Mouse (Mus musculus): ENCODE measurements around the gene Ddx5. TPM values are rescaled to one million over a fixed set of nuclear protein-coding genes. Genes with fewer than 3 reads are reported as not detected.

Ddx5 gene
- total and polyA plus RNA-seq, 3 experiments, result 202 to 354 (median 328) TPM

DNA sequence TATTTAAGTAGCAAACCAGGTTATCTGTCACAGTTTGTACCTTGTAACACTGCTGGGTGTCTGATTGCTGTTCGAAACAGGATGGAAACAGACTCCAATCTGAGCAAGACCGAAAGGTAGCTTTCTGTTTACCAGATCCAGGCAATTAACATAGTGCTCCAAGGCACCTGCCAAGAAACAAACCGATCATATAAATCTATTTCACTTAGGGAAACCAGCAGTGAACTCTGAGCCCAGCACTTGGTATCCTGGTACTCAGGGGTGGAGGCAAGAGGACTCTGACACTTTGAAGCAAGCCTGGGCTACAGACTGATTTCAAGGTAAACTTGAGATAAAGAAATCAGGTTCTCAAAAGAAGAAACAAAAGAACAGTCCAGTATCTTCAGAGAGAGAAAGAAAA lies 11.6 kb downstream of the Ddx5 start:
- Histone ChIP-seq H3K27ac (no peak overlapping the region), H3K36me3 (ENCODE audit: control insufficient read depth, insufficient read depth, low read length) (peaks cover 24% of the 10 kb centered on the region), H3K27me3 (ENCODE audit: control insufficient read depth, insufficient read depth, low read length) (no peaks in the 10 kb centered on the region), H3K79me2 (replicated peaks; ENCODE audit: control insufficient read depth, insufficient read depth, low read length) (no peaks in the 10 kb centered on the region), H3K4me3 (no peak overlapping the region), H3K4me1 (ENCODE audit: control insufficient read depth, insufficient read depth, low read length) (peaks cover 3% of the 10 kb centered on the region; the same call in 1 of the 2 replicates), H3K9ac (ENCODE audit: low read depth, low read length) (no peak overlapping the region)
- no peak for DNase-seq
- TF ChIP-seq CTCF (IDR thresholded peaks at IDR 0.05) (no peak), POLR2A (IDR thresholded peaks at IDR 0.05; ENCODE audit: insufficient read depth, low read depth, low read length) (no peak), EP300 (IDR thresholded peaks at IDR 0.05; ENCODE audit: insufficient read depth, low read depth, low read length) (no peak)
- intact Hi-C loops (cut with DNase I), result no loop called here
- WGBS, result 92% methylated on average over 3 of the region's 3 CpGs

DNA sequence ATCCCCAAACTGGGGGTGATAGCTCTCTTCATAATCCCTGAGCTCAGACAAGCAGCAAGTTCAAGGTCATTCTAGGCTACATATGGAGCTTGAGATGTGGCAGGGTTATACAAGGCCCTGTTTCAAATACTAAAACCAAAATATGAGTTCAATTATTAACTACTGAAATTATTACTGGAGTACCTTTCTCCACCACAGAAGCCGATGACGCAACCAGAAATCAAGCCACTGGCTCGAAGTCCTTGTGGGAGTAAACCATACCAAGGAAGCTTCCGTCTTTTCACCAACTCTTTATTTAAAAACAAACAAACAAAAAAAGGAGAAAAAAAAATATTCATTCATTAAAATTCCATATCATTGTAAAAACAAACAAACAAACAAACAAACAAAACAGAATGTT lies 12.0 kb downstream of the Ddx5 start:
- 88% methylated on average over 4 of the region's 4 CpGs for WGBS
- TF ChIP-seq POLR2A (IDR thresholded peaks at IDR 0.05; ENCODE audit: insufficient read depth, low read depth, low read length) (no peak), CTCF (IDR thresholded peaks at IDR 0.05) (no peak), EP300 (IDR thresholded peaks at IDR 0.05; ENCODE audit: insufficient read depth, low read depth, low read length) (no peak)
- Histone ChIP-seq H3K27me3 (ENCODE audit: control insufficient read depth, insufficient read depth, low read length) (no peaks in the 10 kb centered on the region), H3K4me1 (ENCODE audit: control insufficient read depth, insufficient read depth, low read length) (peaks cover 3% of the 10 kb centered on the region; the same call in 1 of the 2 replicates), H3K79me2 (replicated peaks; ENCODE audit: control insufficient read depth, insufficient read depth, low read length) (no peaks in the 10 kb centered on the region), H3K27ac (no peak overlapping the region), H3K9ac (ENCODE audit: low read depth, low read length) (no peak overlapping the region), H3K4me3 (no peak overlapping the region), H3K36me3 (ENCODE audit: control insufficient read depth, insufficient read depth, low read length) (peaks cover 20% of the 10 kb centered on the region)
- intact Hi-C loops (cut with DNase I), result no loop called here
- DNase-seq, result no peak

DNA sequence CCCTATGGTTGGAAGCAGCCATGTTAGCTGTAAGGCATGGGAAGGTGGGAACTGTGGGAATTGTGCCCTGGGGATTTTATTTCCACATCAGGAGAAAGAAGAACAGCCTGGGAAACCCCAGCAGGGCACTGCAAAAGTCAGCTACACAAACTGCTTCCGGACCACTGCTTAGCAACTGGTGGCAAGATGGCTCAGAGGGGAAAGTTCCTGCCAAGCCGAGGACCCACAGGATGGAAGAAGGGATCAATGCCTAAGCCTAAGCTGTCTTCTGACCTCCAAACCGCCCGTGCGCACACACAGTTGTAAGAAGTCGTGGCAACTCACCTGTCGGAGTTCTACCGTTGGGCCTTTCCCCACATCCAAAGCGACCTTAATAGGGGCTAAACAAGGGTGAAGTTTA lies 15.9 kb downstream of the Ddx5 start:
- no peak overlapping the region for H3K27ac ChIP-seq
- no peak for TF ChIP-seq CTCF (IDR thresholded peaks at IDR 0.05)
- no peaks in the 10 kb centered on the region for H3K4me1 ChIP-seq (ENCODE audit: control insufficient read depth, insufficient read depth, low read length)
- intact Hi-C loops (cut with DNase I), result no loop called here
- H3K36me3 ChIP-seq (ENCODE audit: control insufficient read depth, insufficient read depth, low read length), result peaks cover 2% of the 10 kb centered on the region
- no peaks in the 10 kb centered on the region for H3K27me3 ChIP-seq (ENCODE audit: control insufficient read depth, insufficient read depth, low read length)
- no peaks in the 10 kb centered on the region for H3K79me2 ChIP-seq (replicated peaks; ENCODE audit: control insufficient read depth, insufficient read depth, low read length)
- WGBS, result 93% methylated on average over 9 of the region's 9 CpGs
- H3K4me3 ChIP-seq, result no peak overlapping the region
- no peak overlapping the region for H3K9ac ChIP-seq (ENCODE audit: low read depth, low read length)
- DNase-seq, result no peak

DNA sequence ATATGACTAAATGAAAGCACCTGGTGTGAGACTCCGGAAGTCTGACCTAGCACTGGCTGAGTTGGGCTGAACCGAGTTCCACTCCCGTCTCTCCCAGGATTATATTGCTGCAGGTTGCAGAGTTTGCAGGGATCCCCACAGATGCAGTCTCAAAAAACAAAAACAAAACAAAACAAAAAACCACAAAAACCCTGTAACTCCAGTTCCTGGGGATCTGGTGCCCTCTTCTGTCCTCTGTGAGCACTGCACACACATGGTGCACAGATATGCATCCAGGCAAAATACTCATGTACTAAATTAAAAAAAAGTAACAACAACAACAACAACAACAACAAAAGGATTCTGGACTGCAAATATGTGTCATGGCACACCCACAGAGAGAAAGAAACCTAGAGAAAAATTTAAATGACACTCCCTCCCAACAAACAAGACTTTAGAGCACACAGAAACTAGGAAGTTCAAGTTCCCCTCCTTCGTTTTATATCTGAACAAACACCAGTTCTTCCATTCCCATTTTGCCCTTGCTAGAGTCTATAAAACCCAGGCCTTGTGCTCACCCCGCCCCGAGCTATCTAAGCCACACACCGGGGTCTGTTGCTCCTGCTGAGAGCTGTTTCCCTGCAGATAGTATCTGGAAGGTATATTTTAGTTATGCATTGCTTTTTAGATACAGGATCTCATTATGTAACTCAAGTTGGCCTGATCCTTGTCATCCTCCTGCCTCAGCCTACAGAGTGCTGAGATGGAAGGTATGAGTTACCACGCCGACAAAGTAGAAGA lies 18.6 kb downstream of the Ddx5 start:
- Histone ChIP-seq H3K27ac (no peak overlapping the region), H3K27me3 (ENCODE audit: control insufficient read depth, insufficient read depth, low read length) (no peaks in the 10 kb centered on the region), H3K4me3 (no peak overlapping the region), H3K36me3 (ENCODE audit: control insufficient read depth, insufficient read depth, low read length) (no peaks in the 10 kb centered on the region; the same call in 1 of the 2 replicates), H3K4me1 (ENCODE audit: control insufficient read depth, insufficient read depth, low read length) (no peaks in the 10 kb centered on the region), H3K79me2 (replicated peaks; ENCODE audit: control insufficient read depth, insufficient read depth, low read length) (no peaks in the 10 kb centered on the region), H3K9ac (ENCODE audit: low read depth, low read length) (no peak overlapping the region)
- intact Hi-C loops (cut with DNase I), result no loop called here
- WGBS, result 96% methylated on average over 9 of the region's 9 CpGs
- peak in 1 of 2 experiments; percentile 18 for DNase-seq
- TF ChIP-seq CTCF (IDR thresholded peaks at IDR 0.05) (peak; percentile 51), EP300 (IDR thresholded peaks at IDR 0.05; ENCODE audit: insufficient read depth, low read depth, low read length) (no peak), POLR2A (IDR thresholded peaks at IDR 0.05; ENCODE audit: insufficient read depth, low read depth, low read length) (no peak)

DNA sequence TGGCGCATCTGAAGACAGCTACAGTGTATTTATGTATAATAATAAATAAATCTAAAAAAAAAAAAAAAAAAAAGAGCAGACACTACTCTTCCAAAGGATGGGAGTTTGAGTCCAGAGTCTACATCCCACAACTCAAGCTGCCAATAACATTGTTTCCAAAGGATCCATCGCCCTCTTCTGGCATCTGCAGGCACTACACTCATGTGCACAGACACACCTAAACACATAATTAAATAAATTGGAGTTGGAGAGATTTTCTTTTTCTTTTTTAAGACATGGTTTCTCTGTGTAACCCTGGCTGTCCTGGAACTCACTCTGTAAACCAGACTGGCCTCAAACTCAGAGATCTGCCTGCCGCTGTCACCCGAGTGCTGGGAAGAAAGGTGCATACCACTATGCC lies 21.5 kb downstream of the Ddx5 start:
- intact Hi-C loops (cut with DNase I), result no loop called here
- Histone ChIP-seq H3K27me3 (ENCODE audit: control insufficient read depth, insufficient read depth, low read length) (no peaks in the 10 kb centered on the region), H3K36me3 (ENCODE audit: control insufficient read depth, insufficient read depth, low read length) (no peaks in the 10 kb centered on the region; the same call in 1 of the 2 replicates), H3K4me1 (ENCODE audit: control insufficient read depth, insufficient read depth, low read length) (no peaks in the 10 kb centered on the region), H3K27ac (no peak overlapping the region), H3K9ac (ENCODE audit: low read depth, low read length) (no peak overlapping the region), H3K79me2 (replicated peaks; ENCODE audit: control insufficient read depth, insufficient read depth, low read length) (no peaks in the 10 kb centered on the region), H3K4me3 (no peak overlapping the region)
- 93% methylated on average over 4 of the region's 4 CpGs for WGBS
- TF ChIP-seq EP300 (IDR thresholded peaks at IDR 0.05; ENCODE audit: insufficient read depth, low read depth, low read length) (no peak), CTCF (IDR thresholded peaks at IDR 0.05) (peak; percentile 30; the same call in 1 of the 2 replicates)
- no peak for DNase-seq

DNA sequence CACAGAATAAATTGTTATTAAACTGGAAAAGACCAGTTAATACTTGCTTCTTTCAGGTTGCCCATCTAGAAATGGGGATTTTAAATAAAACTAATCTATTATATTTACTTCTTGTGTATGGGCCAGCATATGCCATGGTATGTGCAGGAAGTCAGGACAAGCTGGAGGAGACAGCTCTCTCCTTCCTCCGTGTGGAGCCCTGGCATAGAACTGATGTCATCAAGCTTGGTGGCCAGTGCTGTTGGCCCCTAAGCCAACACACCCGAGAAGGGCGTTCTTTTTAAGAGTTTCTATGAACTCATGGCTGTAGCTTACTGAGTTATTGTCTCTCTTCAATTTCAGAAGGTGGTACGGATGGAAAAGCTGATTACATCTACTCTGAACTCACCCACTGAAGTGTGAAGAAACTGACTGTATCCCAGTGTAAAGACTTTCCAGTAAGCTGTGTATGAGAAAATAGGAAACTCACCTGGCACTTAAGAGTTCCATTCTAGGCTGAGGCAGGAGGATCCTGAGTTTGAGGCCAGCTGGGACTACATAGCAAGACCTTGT lies 22.3 kb downstream of the Ddx5 start:
- WGBS, result 88% methylated on average over 4 of the region's 4 CpGs
- intact Hi-C loops (cut with DNase I), result no loop called here
- no peaks in the 10 kb centered on the region; the same call in 1 of the 2 replicates for H3K36me3 ChIP-seq (ENCODE audit: control insufficient read depth, insufficient read depth, low read length)

More for the DNA sequence above, 22.3 kb downstream of the Ddx5 start:
- Histone ChIP-seq H3K4me1 (ENCODE audit: control insufficient read depth, insufficient read depth, low read length) (peaks cover 2% of the 10 kb centered on the region; the same call in 1 of the 2 replicates), H3K4me3 (no peak overlapping the region), H3K27ac (no peak overlapping the region), H3K9ac (ENCODE audit: low read depth, low read length) (no peak overlapping the region), H3K79me2 (replicated peaks; ENCODE audit: control insufficient read depth, insufficient read depth, low read length) (no peaks in the 10 kb centered on the region), H3K27me3 (ENCODE audit: control insufficient read depth, insufficient read depth, low read length) (no peaks in the 10 kb centered on the region)
- no peak for DNase-seq
- TF ChIP-seq CTCF (IDR thresholded peaks at IDR 0.05) (no peak), POLR2A (IDR thresholded peaks at IDR 0.05; ENCODE audit: insufficient read depth, low read depth, low read length) (no peak), EP300 (IDR thresholded peaks at IDR 0.05; ENCODE audit: insufficient read depth, low read depth, low read length) (no peak)
